Mouse (Mus musculus) CH12.LX (cell line): ENCODE measurements around the gene Ccnjl.

Experiments
- CTCF ChIP-seq, 2 experiments: IDR thresholded peaks in 1 of 2; conservative IDR thresholded peaks in 1 of 2; 2 replicates each; pipeline ENCODE4 v1.5.1; 2011 to 2012; ENCODE audit warnings: low read depth in 2 of 2, low read length in 2 of 2, improper control_type of control experiment in 1 of 2, inconsistent platforms in 1 of 2, mild to moderate bottlenecking in 1 of 2, moderate library complexity in 1 of 2
- EP300 ChIP-seq: IDR thresholded peaks from 2 replicates; pipeline ENCODE4 v1.6.1; 2011; ENCODE audit warnings: low read length, improper control_type of control experiment
- HCFC1 ChIP-seq: IDR thresholded peaks from 2 replicates; pipeline ENCODE4 v1.6.1; 2012; ENCODE audit warnings: low read depth, mild to moderate bottlenecking, inconsistent platforms, low read length, improper control_type of control experiment
- POLR2A ChIP-seq: IDR thresholded peaks from 2 replicates; pipeline ENCODE4 v1.6.1; 2011; ENCODE audit warnings: low read depth, mild to moderate bottlenecking, improper control_type of control experiment, low read length
- ZC3H11A ChIP-seq: IDR thresholded peaks from 2 replicates; pipeline ENCODE4 v1.6.1; 2012; ENCODE audit warnings: low read depth, mild to moderate bottlenecking, inconsistent platforms, low read length, improper control_type of control experiment
- ZMIZ1 ChIP-seq: IDR thresholded peaks from 2 replicates; pipeline ENCODE4 v1.6.1; 2012; ENCODE audit warnings: low read depth, mild to moderate bottlenecking, inconsistent platforms, low read length, improper control_type of control experiment

DNA sequence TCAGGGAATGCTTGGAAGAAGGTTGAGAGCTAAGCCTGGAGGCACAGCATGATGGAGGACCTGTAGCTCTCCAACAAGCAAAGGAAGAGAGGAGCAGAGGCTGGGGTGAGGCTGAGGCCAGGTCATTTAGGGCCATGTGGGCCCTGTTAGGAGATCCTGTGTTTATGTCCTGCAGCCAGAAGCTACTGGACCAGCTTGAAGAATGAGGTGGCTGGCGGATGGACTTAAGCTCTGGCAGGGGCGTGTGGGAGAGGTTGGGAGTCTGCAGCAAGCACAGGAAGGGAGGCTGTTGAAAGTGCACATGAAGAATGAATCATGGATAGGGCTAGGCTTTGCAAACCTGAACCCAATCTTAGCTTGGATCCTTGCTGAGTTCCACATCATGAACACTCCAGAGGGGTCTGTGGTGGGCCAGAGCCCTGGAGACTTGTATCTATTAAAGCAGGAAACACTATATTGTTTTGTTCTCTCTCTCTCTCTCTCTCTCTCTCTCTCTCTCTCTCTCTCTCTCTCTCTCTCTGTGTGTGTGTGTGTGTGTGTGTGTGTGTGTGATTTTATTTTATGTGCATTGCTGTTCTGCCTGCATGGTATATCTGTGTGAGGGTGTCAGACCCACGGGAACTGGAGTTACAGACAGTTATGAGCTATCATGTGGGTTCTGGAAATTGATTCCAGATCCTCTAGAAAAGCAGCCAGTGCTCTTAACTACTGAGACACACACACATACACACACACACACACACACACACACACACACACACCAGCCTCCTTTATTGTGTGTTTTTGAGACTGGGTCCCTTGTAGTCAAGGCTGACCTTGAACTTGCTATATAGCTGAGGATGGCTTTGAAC, 46.7 kb upstream of the Ccnjl start:
- TF ChIP-seq CTCF (conservative IDR thresholded peaks at IDR 0.05 in 1 of 2, IDR thresholded peaks at IDR 0.05 in 1 of 2; ENCODE audit: low read depth in 2 of 2, low read length in 2 of 2) (no peak), ZC3H11A (no peak), ZMIZ1 (no peak), EP300 (no peak), POLR2A (no peak), HCFC1 (no peak)
